Mouse (Mus musculus) mature B cell (primary cell): ENCODE data around the gene Alk.

ENCODE experiments used
- in situ Hi-C: fragments of 300-500 bp; cut with MboI; formaldehyde crosslinking; loops from 2 replicates; pipeline ENCODE4 v1.14.3; 2019

The Alk gene

DNA sequence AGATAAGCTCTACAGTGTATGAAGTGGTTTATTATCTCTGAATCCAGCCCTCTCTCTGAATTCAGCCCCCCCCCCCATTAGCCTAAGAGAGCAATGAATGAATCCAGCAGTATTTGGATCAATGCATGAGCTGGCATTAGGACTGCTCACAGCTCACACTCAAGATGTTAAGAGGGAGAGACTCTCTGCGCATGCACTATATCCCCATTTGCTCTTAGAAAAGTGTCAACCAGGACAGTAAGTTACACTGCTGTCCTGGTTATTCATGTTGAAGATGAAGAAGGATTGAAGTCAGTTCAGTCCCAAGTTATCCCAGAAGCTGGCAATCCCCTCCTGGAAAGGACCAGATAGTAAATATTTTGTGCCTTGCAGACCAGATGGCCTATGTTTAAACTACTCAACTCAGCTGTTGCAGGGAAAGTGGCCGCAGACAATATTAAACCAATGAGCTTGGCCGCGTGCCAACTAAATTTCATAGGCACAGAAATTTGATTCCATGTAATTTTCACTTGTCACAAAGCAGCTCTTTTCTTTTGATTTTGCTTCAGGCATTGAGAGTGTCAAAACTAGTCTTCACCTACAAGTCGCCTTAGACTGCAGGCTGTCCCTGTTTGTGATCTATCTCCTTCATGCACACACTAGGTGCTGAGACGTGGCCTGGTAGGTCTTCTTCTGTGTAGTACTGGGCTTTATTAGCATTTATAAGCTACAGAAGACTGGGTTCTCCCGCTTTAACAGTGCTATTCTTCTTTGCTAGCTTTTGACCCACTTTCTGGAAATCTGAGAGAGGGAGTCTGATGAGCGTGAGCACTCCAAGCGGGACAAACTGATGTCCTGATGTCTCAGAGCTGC is 339.0 kb downstream of the Alk start:
- in situ Hi-C loops: no loop called here

- in situ Hi-C loops: no loop called here
These were observed 351.0 kb downstream of the Alk start for GRCm38 (mm10) chr17:72253411-72253810.

DNA sequence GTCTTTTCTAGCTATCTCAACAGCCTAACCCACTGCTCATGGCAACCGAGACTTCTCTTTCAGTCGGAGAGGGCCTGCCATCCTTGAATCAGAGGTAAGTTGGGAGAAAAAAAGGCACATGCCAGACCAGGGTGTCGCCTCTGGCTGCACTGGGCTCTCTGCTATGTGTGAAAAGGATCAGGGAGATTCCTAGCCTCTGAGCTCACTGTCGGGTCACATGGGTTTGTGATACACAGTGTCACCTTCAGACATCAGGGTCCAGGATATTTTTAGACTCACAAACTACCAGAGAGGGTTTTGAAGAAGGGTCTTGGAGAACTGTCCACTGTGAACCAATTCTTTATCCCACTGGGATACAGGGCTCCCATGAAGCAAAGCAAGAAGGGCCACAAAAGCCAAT is 352.9 kb downstream of the Alk start:
- in situ Hi-C loops: no loop called here

- in situ Hi-C loops: no loop called here
These were observed 353.7 kb downstream of the Alk start for GRCm38 (mm10) chr17:72250482-72251405.

GRCm38 (mm10) chr17:72242036-72242435 is 362.4 kb downstream of the Alk start:
- in situ Hi-C loops: no loop called here

- in situ Hi-C loops: no loop called here
These were observed 367.1 kb downstream of the Alk start for GRCm38 (mm10) chr17:72237315-72237714.

DNA sequence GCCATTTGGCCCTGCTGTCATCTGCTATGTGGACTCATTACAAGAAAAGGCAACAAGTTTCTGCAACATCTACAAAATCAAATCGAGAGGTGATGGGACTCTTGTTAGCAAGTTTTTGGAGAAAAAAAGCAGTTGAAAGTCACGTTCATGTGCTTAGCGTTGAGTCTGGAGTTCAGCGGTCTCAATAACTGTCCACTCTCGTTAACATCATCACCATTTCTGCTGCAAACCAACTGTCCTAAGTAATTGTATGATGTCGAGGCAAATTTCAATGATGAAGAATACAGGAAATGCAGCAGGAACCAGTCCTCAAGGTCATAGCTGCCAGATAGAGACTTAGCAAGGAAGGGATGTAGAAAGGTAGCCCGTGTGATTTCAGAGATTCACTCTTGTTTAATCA is 373.5 kb downstream of the Alk start:
- in situ Hi-C loops: no loop called here

- in situ Hi-C loops: no loop called here
These were observed 385.6 kb downstream of the Alk start for GRCm38 (mm10) chr17:72218816-72219215.

DNA sequence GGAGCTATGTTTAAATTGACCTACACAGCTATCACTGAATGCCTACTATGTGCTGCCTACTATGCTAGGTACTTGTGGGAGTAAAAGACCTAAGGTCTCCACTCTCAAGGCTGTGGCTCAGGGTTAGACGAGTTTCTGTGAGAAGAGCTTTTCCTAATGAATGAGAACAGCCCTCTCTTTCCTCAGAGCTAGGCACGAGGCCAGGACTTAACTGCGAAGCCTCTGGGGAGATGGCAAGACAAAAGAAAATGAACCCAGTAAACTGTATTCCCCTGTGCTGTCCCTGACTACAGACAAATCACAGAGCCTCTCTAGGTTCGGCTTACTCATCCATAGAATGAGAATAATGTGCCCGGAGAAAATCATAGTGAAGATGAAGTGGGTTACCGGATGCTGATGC is 406.9 kb downstream of the Alk start:
- in situ Hi-C loops: no loop called here

GRCm38 (mm10) chr17:72194976-72195650 is 409.3 kb downstream of the Alk start:
- in situ Hi-C loops: no loop called here

GRCm38 (mm10) chr17:72190536-72190935 is 413.9 kb downstream of the Alk start:
- in situ Hi-C loops: no loop called here

DNA sequence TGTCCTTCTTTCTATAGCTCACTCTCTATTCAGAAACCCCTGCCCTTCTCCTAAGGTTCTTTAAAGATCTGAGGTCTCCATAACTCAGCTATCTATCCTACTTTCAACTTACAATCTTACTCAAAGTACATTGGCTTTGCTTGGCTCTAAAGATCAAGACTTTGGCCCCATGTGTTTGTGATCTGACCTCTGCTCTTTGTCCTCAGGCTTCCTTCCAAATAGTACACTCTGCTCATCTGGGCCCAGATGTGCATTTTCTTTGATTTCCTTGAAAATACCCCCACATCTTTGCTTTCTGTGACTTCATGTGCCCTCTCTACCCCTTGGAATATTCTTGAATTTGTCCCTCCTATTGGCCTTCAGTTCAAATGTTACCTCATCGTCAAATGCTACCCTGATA is 417.4 kb downstream of the Alk start:
- in situ Hi-C loops: no loop called here

DNA sequence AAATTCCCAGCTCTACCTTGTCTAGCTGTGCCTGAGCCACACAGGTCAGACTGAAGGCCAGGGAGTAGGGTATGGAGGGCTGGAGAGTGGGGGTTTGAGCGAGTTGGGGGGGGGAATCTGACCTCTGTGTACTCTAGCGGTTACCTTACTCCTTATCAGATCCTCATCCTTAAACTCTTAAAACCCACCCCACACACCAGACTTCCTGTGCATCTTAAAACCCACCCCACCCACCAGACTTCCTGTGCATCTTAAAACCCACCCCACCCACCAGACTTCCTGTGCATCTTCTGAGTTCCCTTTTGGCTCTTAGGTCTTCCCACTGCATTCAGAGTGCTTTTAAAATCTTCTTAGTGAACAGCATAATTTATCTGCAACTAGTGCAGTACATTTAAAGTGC is 422.0 kb downstream of the Alk start:
- in situ Hi-C loops: no loop called here

DNA sequence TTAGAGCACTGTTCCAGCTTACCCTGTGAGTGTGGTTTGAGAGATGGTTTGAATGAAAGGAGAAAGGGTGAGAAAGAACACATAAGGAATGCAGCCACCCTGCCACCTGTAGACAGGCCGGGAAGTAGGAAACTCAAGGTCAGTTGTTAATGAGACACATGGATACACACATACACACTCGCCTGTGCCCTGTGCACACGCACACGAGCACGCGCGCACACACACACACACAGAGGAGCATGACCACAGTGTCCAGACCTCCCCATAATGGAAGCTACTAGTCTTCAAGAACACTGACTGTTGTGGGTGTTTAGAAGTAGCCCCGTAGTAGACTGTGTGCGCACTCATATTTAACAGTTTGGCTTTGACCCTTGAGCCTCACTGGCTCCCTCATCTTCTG is 424.2 kb downstream of the Alk start:
- in situ Hi-C loops: no loop called here

DNA sequence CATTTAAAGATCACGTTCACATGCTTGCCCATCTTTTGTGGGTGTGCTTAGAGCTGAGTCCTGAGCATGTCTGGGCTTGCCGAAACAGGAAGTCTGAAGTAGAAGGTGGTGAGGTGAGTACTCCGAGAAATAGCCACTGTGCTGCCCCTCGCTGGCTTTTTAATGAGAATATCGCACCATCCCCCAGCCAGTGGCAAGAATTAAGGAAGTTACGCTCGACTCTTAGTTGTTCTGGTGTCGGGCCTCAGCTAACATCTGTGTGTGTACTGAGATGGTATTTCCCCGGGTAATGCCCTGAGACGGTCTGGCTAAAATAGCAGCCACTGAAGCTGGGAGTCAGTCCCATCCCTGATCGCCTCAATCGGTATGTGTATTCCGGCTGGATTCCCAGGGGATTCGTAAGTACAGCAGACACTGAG is 424.7 kb downstream of the Alk start:
- in situ Hi-C loops: no loop called here

DNA sequence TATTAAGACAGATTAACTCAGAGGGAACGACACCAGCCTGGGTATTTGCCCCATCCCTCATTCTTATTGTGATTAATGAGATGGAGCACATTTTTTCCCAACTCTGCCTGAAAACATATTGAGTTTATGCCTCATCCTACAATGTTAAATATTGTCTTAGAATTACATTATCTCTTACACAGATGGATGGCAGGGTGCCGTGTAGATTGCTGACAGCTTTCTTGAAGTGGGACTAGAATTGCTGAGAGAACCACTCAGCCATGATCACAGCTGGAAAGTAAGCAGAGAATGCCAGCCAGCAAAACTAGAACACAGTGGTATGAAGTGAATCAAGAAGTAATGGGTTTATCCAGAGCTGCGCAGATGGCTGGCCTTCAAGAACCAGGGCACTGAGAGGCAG is 430.6 kb downstream of the Alk start:
- in situ Hi-C loops: no loop called here

GRCm38 (mm10) chr17:72168152-72168551 is 436.3 kb downstream of the Alk start:
- in situ Hi-C loops: no loop called here

DNA sequence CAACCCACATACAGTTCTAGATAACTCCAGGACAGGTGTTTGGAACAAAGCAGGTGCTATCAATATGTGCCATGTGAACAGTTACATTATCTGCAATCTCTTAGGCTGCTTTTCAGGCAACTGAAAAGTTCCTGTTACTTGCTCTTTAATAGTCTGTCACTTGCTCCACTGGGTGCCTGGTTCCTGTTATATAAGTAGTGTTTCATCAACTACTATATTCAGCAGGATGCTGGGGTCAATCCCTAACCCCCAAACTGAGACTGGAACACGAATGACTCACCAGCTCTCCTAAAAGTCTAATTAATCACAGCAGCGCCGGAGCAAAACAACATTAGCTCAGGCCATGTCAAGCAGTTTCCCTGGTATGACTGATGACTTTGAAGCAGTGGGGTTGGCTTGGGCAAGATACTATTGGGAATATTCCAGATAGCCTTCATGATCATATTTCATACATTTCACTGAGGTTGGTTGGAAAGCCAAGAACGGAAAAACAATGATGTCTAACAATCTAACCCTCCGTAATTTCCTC is 445.5 kb downstream of the Alk start:
- in situ Hi-C loops: no loop called here

DNA sequence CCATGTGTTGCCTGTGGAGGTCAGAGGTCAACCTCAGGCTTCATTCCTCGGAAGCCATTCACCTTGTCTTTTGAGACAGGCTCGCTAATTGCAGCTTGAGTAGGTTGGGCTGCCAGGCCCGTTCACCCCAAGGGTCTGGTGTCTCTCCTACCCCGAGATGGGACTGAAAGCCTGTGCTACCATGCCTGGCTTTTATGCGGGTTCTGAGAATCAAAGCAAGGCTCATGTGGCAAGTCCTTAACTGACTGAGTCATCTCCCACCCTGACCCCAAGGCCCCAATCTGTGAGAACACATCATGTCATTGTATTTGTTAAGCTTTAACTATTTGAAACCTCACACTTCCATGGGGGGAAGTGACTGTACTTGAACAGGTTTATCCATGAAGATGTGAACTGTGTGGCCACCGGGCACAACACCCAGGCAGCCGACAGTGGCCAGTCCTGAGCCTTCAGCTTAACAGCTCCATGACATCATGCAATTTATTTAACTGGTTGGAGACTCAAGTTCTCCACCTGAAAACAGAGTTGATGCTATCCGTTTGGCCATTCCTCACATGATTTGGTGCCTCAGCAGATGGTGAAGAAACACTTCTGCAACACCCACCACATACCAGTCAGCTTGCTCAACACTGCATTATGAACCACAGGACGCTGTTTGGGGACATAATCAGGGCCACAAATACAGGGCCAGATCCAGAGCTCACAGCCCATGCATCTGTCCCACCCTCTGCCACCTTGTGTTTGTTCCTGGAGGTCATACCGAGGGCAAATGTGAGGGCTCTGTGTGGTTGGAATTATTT is 446.4 kb downstream of the Alk start:
- in situ Hi-C loops: no loop called here

- in situ Hi-C loops: no loop called here
These were observed 451.4 kb downstream of the Alk start for GRCm38 (mm10) chr17:72153038-72153437.

DNA sequence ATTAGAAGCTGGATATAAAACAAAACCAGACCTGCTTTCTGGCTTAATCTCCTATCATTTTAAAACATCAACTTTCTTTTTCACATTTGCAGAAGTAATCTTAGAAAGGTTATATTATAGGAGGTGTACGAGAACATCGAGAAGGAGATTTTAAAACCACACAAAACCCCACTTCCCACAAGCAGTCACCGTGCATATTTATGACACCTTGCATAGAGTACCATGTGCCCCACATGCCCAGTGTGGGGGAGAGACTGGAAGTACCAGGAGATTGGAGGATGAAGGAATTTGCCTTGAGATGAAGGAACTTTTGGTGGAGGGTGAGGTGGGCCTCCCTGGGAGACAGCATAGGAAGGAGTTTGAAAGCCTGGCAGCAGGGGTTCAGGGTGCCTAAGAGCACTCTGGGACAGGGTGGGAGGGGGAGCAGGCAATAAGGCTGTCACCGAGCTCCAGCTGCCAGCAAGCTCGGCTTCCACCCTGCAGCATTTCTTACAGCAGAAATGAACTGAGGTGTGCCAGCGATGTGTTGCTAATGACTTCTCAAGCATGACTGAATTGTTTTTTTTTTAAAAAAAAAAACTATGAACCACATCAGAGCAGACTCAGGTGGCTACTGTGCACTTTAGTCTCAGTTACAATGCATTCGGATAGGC is 459.4 kb downstream of the Alk start:
- in situ Hi-C loops: no loop called here
